Mouse (Mus musculus): ENCODE measurements around the gene Gm21789. TPM values are rescaled to one million over a fixed set of nuclear protein-coding genes. Genes with fewer than 3 reads are reported as not detected.
"Not testable (repeated sequence)": the region's sequence is repeated elsewhere in the genome, so short reads cannot be mapped to it uniquely, and the experiment has no call there.

The Gm21789 gene
- not detected in 2 replicates for polyA plus RNA-seq (2015; fragmentation: Nextera tagmentation; extraction: Ambion mirVana)

- not testable (repeated sequence) for H3K36me3 ChIP-seq (ENCODE audit: control insufficient read depth, insufficient read depth, low read length); DNase-seq (ENCODE audit: low spot score); H3K4me3 ChIP-seq (ENCODE audit: low read depth, low read length); H3K4me2 ChIP-seq (replicated peaks; ENCODE audit: low read depth); H3K9ac ChIP-seq (ENCODE audit: low read length); H3K27me3 ChIP-seq (ENCODE audit: control insufficient read depth, insufficient read depth, low read length); ATAC-seq (ENCODE audit: low FRiP score, low TSS enrichment); H3K9me3 ChIP-seq (ENCODE audit: control insufficient read depth, low read length); H3K4me1 ChIP-seq (replicated peaks; ENCODE audit: control insufficient read depth, insufficient read depth); H3K27ac ChIP-seq (replicated peaks)
- WGBS: no CpG with 5 or more reads among the region's 1 CpGs
Observed at GRCm38 (mm10) chrX:32941468-32941867, at the start of gene Gm21789. Gene Gm21789, plus strand, starts transcription at chrX:32941768.

DNA sequence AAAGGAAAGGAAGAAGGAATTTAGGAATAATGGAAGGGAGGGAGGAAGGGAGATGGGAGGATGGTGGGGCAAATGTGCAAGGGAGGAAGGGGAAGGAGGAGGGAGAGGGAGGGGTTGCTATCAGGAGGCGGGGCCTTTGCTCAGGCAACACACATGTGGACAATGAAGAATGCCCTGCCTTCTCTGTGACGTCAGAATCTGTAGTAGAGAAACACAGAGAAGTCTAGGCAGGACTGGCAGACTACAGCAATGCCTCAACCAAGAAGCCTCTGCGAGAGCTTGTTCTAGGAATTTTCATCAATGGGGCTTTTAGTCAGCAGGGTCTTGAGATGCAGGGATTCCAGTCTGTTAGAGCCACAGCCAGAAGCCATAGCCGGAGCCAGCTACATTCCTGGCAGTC lies 47.2 kb upstream of the Gm21789 start, which contains the start of gene Btbd35f30:
Gene Btbd35f30, plus strand, starts transcription at position 301 of the 400 bp plus-strand sequence.
- WGBS: no CpG with 5 or more reads among the region's 4 CpGs
- not testable (repeated sequence) for H3K9me3 ChIP-seq (ENCODE audit: control insufficient read depth, low read length); H3K27ac ChIP-seq (replicated peaks); H3K4me3 ChIP-seq (ENCODE audit: low read depth, low read length); H3K9ac ChIP-seq (ENCODE audit: low read length); DNase-seq (ENCODE audit: low spot score); H3K36me3 ChIP-seq (ENCODE audit: control insufficient read depth, insufficient read depth, low read length); H3K27me3 ChIP-seq (ENCODE audit: control insufficient read depth, insufficient read depth, low read length); H3K4me1 ChIP-seq (replicated peaks; ENCODE audit: control insufficient read depth, insufficient read depth); ATAC-seq (ENCODE audit: low FRiP score, low TSS enrichment); H3K4me2 ChIP-seq (replicated peaks; ENCODE audit: low read depth)

DNA sequence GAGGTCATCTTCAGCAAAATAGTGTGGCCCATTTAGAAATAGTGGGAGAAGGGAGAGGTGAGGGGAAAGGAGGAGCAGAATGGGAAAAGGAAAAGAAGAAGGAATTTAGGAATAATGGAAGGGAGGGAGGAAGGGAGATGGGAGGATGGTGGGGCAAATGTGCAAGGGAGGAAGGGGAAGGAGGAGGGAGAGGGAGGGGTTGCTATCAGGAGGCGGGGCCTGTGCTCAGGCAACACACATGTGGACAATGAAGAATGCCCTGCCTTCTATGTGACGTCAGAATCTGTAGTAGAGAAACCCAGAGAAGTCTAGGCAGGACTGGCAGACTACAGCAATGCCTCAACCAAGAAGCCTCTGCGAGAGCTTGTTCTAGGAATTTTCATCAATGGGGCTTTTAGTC lies 32.0 kb downstream of the Gm21789 start, which contains the start of gene Btbd35f5:
Gene Btbd35f5, plus strand, starts transcription at position 301 of the 400 bp plus-strand sequence.
- not testable (repeated sequence) for H3K4me3 ChIP-seq (ENCODE audit: low read depth, low read length); H3K4me1 ChIP-seq (replicated peaks; ENCODE audit: control insufficient read depth, insufficient read depth); H3K9me3 ChIP-seq (ENCODE audit: control insufficient read depth, low read length); H3K4me2 ChIP-seq (replicated peaks; ENCODE audit: low read depth); H3K27ac ChIP-seq (replicated peaks); H3K36me3 ChIP-seq (ENCODE audit: control insufficient read depth, insufficient read depth, low read length); ATAC-seq (ENCODE audit: low FRiP score, low TSS enrichment); DNase-seq (ENCODE audit: low spot score); H3K9ac ChIP-seq (ENCODE audit: low read length); H3K27me3 ChIP-seq (ENCODE audit: control insufficient read depth, insufficient read depth, low read length)
- WGBS: no CpG with 5 or more reads among the region's 3 CpGs

Other genes starting within 250 kb of the Gm21789 start
- gene Btbd35f21, start 215.7 kb upstream of the Gm21789 start, polyA plus RNA-seq (2015; fragmentation: Nextera tagmentation; extraction: Ambion mirVana): not detected in 2 replicates
- gene Btbd35f30, start 47.1 kb upstream of the Gm21789 start, polyA plus RNA-seq (2015; fragmentation: Nextera tagmentation; extraction: Ambion mirVana): not detected in 2 replicates
- not detected in 2 replicates for gene Btbd35f5, start 32.1 kb downstream of the Gm21789 start, polyA plus RNA-seq (2015; fragmentation: Nextera tagmentation; extraction: Ambion mirVana)

Measured in stomach, postnatal 0 days (tissue).